Mouse (Mus musculus) heart, postnatal 14 days (tissue): ENCODE measurements at regions not wholly inside any gene's neighbourhood (a gene's known extent, or its start where the extent isn't known, plus 50 kb on each side); places are given as distances from the start of the nearest gene placed in this dataset.
"Not testable (repeated sequence)": the region's sequence is repeated elsewhere in the genome, so short reads cannot be mapped to it uniquely, and the experiment has no call there.

Experiments
- DNase-seq, 2 experiments: peaks; one replicate each; pipeline ENCODE4 v3.0.0; 2021 to 2022
- intact Hi-C: fragments of 180-260 bp; cut with DNase I; formaldehyde crosslinking; loops from one replicate; pipeline ENCODE4 v1.15.1; 2025

GRCm38 (mm10) chr7:60293556-60293955, 153.5 kb upstream of the Snrpn start:
- no peak for DNase-seq
- intact Hi-C loops = no loop called here

GRCm38 (mm10) chr7:60244187-60244866, 104.3 kb upstream of the Snrpn start:
- DNase-seq = peak; percentile 10 to 25
- intact Hi-C loops = not testable (repeated sequence)

- intact Hi-C loops = not testable (repeated sequence)
- DNase-seq = peak; percentile 9 to 58
Measured at GRCm38 (mm10) chr7:60243746-60244145, 103.7 kb upstream of the Snrpn start.

GRCm38 (mm10) chr7:60238595-60239195, 98.7 kb upstream of the Snrpn start:
- peak in 1 of 2 experiments; percentile 25 for DNase-seq
- intact Hi-C loops = not testable (repeated sequence)

- DNase-seq, intact Hi-C loops: not testable (repeated sequence)
Measured at GRCm38 (mm10) chr7:60216358-60217273, 76.6 kb upstream of the Snrpn start.
